In the genomic region with DNA sequence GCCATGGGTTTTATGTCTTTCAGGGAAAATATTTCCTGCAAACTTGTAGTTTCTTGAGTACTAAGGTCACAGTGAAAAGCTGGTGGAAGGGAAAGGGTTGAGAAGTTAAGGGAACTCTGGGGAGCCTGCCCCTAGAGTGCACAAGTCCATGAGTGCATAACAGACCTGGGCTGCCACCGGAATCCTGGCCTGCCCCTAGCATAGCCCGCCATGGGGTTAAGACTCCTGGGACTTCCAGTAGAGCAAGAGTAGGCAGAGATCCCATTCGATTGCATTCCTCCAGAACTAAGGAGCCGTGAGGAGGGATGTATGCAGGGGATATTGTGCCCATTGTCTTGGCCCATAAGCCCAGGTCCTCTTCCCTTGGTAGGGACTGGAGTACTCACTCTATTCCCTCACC, we compare ENCODE assay signal across 11 mouse cellular contexts. TPM values are rescaled to one million over a fixed set of nuclear protein-coding genes. Genes with fewer than 3 reads are reported as not detected.
DNase-seq lines count a peak whose midpoint lies in the region; ATAC-seq and TF ChIP-seq lines count a peak whose summit lies in the region.
"Had no signal": no experiment of that assay in that cellular context is flagged by ENCODE, and none has a peak within 500 bp of the region (broad histone marks: within the 10 kb centered on the region; RNA-seq: fewer than 3 reads in every experiment).

No protein-coding gene starts in this region.

- peaks cover 13% of the 10 kb centered on the region for H3K4me1 ChIP-seq in lung, adult 2 months (ENCODE audit: control insufficient read depth, insufficient read depth, low read length)
- peaks cover 15% of the 10 kb centered on the region; the same call in 1 of the 2 replicates for H3K4me1 ChIP-seq in intestine, embryonic 15.5 days (replicated peaks)
- no peaks in the 10 kb centered on the region; the same call in 1 of the 2 replicates for H3K4me1 ChIP-seq in stomach, embryonic 15.5 days

- H3K36me3 ChIP-seq in intestine, embryonic 15.5 days: peaks cover 12% of the 10 kb centered on the region; the same call in 1 of the 2 replicates
- no peaks in the 10 kb centered on the region for H3K36me3 ChIP-seq in stomach, embryonic 15.5 days

- no peak for TF ChIP-seq POLR2A in lung, adult 2 months (IDR thresholded peaks at IDR 0.05; ENCODE audit: borderline replicate concordance, extremely low read depth, low read depth, low read length)

- no peak for TF ChIP-seq CTCF in gastrocnemius, adult 2 months (IDR thresholded peaks at IDR 0.05)
- no peak for TF ChIP-seq CTCF in lung, adult 2 months (IDR thresholded peaks at IDR 0.05; ENCODE audit: insufficient read depth, low read length)

- no peak for ATAC-seq in intestine, embryonic 15.5 days
- ATAC-seq in stomach, embryonic 15.5 days (ENCODE audit: insufficient read depth, low FRiP score, low read depth): no peak

- H3K9ac ChIP-seq in intestine, embryonic 15.5 days: no peak overlapping the region
- no peak overlapping the region for H3K9ac ChIP-seq in stomach, embryonic 15.5 days
- H3K9ac ChIP-seq: hindbrain, embryonic 12.5 days had no signal

- H3K4me2 ChIP-seq in intestine, embryonic 15.5 days (replicated peaks): 0 out of 2 replicates have a peak overlapping the region, but pooled peaks have one; percentile 7
- peak overlapping the region; percentile 13; the same call in 1 of the 2 replicates for H3K4me2 ChIP-seq in stomach, embryonic 15.5 days
- H3K4me2 ChIP-seq: hindbrain, embryonic 12.5 days had no signal

- no peaks in the 10 kb centered on the region for H3K27me3 ChIP-seq in intestine, embryonic 15.5 days (replicated peaks)
- H3K27me3 ChIP-seq in stomach, embryonic 15.5 days (replicated peaks): no peaks in the 10 kb centered on the region
- H3K27me3 ChIP-seq: hindbrain, embryonic 12.5 days had no signal

- WGBS in lung, adult 2 months: 66% methylated on average over 4 of the region's 4 CpGs
- WGBS in intestine, embryonic 15.5 days: 93% methylated on average over 4 of the region's 4 CpGs
- 88% methylated on average over 4 of the region's 4 CpGs for WGBS in stomach, embryonic 15.5 days

- peak overlapping the region; percentile 55 for H3K4me3 ChIP-seq in gastrocnemius, adult 2 months
- H3K4me3 ChIP-seq in lung, adult 2 months (replicated peaks; ENCODE audit: extremely low read depth, low read depth, low read length): peak overlapping the region; percentile 57
- H3K4me3 ChIP-seq in intestine, embryonic 15.5 days (replicated peaks): no peak overlapping the region
- peak overlapping the region; percentile 13; the same call in 1 of the 2 replicates for H3K4me3 ChIP-seq in stomach, embryonic 15.5 days (replicated peaks)
- H3K4me3 ChIP-seq: hindbrain, embryonic 12.5 days had no signal

- no peak for DNase-seq in gastrocnemius, adult 2 months
- no peak for DNase-seq in gastrocnemius, postnatal 36 days
- no peak for DNase-seq in lung, adult 2 months
- no peak for DNase-seq in lung, postnatal 4 days
- no peak for DNase-seq in urinary bladder, adult 2 months (ENCODE audit: low spot score)
- no peak for DNase-seq in cerebellum, adult 9-10 months
- DNase-seq: cerebellum, adult 18-20 months; left cerebral cortex, postnatal 4 days had no signal

- no peaks in the 10 kb centered on the region for H3K9me3 ChIP-seq in intestine, embryonic 15.5 days
- H3K9me3 ChIP-seq in stomach, embryonic 15.5 days: no peaks in the 10 kb centered on the region
- H3K9me3 ChIP-seq: hindbrain, embryonic 12.5 days had no signal

- intact Hi-C loops in gastrocnemius, adult 2 months (cut with DNase I): no loop called here
- intact Hi-C loops in gastrocnemius, postnatal 36 days (cut with DNase I): no loop called here

- peak overlapping the region; percentile 66 for H3K27ac ChIP-seq in gastrocnemius, adult 2 months
- H3K27ac ChIP-seq in intestine, embryonic 15.5 days: peak overlapping the region; percentile 79
- H3K27ac ChIP-seq in stomach, embryonic 15.5 days: peak overlapping the region; percentile 67; the same call in 1 of the 2 replicates
- H3K27ac ChIP-seq: hindbrain, embryonic 12.5 days had no signal

RNA-seq across cellular contexts. Expression of gene Ccm2, which starts 14.8 kb away (rescaled TPM):
- 10 to 100 TPM; 20.8 to 23.8 TPM for total RNA-seq in gastrocnemius, adult 2 months (2021)
- total RNA-seq in gastrocnemius, postnatal 36 days (2021): 10 to 100 TPM; 24.4 to 26.6 TPM
- polyA plus RNA-seq in lung, adult 2 months (2012; rRNA removed): 77.3 and 100 TPM in 2 replicates
- polyA plus RNA-seq in intestine, embryonic 15.5 days (2015; fragmentation: Nextera tagmentation; extraction: Ambion mirVana): 73.8 and 76.9 TPM in 2 replicates
- 75.4 and 76.3 TPM in 2 replicates for polyA plus RNA-seq in stomach, embryonic 15.5 days (2015; fragmentation: Nextera tagmentation; extraction: Ambion mirVana)
- 66.1 and 77.6 TPM in 2 replicates for polyA plus RNA-seq in urinary bladder, adult 2 months (2012; rRNA removed)

RNA-seq across cellular contexts. Expression of gene Myo1g, which starts 40.7 kb away (rescaled TPM):
- under 1 TPM; 0.36 to 0.56 TPM for total RNA-seq in gastrocnemius, adult 2 months (2021)
- total RNA-seq in gastrocnemius, postnatal 36 days (2021): 1 to 10 TPM; 1.3 to 1.7 TPM
- polyA plus RNA-seq in lung, adult 2 months (2012; rRNA removed): 37.1 and 52.3 TPM in 2 replicates
- polyA plus RNA-seq in intestine, embryonic 15.5 days (2015; fragmentation: Nextera tagmentation; extraction: Ambion mirVana): 1.8 and 1.9 TPM in 2 replicates
- polyA plus RNA-seq in stomach, embryonic 15.5 days (2015; fragmentation: Nextera tagmentation; extraction: Ambion mirVana): 3.5 and 4.3 TPM in 2 replicates
- polyA plus RNA-seq in urinary bladder, adult 2 months (2012; rRNA removed): 10.1 and 12.6 TPM in 2 replicates

RNA-seq across cellular contexts. Expression of gene Nacad, which starts 44.4 kb away (rescaled TPM):
- under 1 TPM; 0.28 to 0.38 TPM for total RNA-seq in gastrocnemius, adult 2 months (2021)
- total RNA-seq in gastrocnemius, postnatal 36 days (2021): under 1 TPM; 0.20 to 0.42 TPM
- polyA plus RNA-seq in lung, adult 2 months (2012; rRNA removed): 2.8 and 4.4 TPM in 2 replicates
- polyA plus RNA-seq in intestine, embryonic 15.5 days (2015; fragmentation: Nextera tagmentation; extraction: Ambion mirVana): 6.2 and 6.3 TPM in 2 replicates
- polyA plus RNA-seq in stomach, embryonic 15.5 days (2015; fragmentation: Nextera tagmentation; extraction: Ambion mirVana): 5.7 and 8.2 TPM in 2 replicates
- 19.1 and 24.0 TPM in 2 replicates for polyA plus RNA-seq in urinary bladder, adult 2 months (2012; rRNA removed)
